Mouse (Mus musculus) neural tube, embryonic 11.5 days (tissue): ENCODE measurements around the gene Dbx1. TPM values are rescaled to one million over a fixed set of nuclear protein-coding genes. Genes with fewer than 3 reads are reported as not detected.

Experiments
- ATAC-seq: fragments of 200-750 bp; cut with Nextera tagmentation; 2 replicates; pipeline ENCODE4 v1.8.0; 2017; ENCODE audit warnings: moderate number of reproducible peaks, mild to moderate bottlenecking, moderate TSS enrichment, moderate library complexity; ENCODE audit not compliant: insufficient read depth, low FRiP score, low TSS enrichment
- DNase-seq: peaks from one replicate; pipeline ENCODE4 v3.0.0-alpha.2; 2015; ENCODE audit warnings: low spot score
- H3K27ac ChIP-seq: fragments of 300-500 bp; sonication (generic); 2 replicates; pipeline ENCODE4 v1.5.1; 2014; ENCODE audit warnings: low read depth, mild to moderate bottlenecking, low read length
- H3K27me3 ChIP-seq: fragments of 300-500 bp; sonication (generic); 2 replicates; pipeline ENCODE4 v1.6.1; 2014; ENCODE audit warnings: mild to moderate bottlenecking, low read length, mixed read lengths; ENCODE audit not compliant: control insufficient read depth, insufficient read depth
- H3K36me3 ChIP-seq: fragments of 300-500 bp; sonication (generic); 2 replicates; pipeline ENCODE4 v1.6.1; 2014; ENCODE audit warnings: mild to moderate bottlenecking, low read length, moderate library complexity, mixed read lengths; ENCODE audit not compliant: control insufficient read depth, insufficient read depth
- H3K4me1 ChIP-seq: fragments of 300-500 bp; sonication (generic); 2 replicates; pipeline ENCODE4 v1.6.1; 2014; ENCODE audit warnings: low read length, mixed read lengths; ENCODE audit not compliant: control insufficient read depth, insufficient read depth
- H3K4me2 ChIP-seq: fragments of 300-500 bp; sonication (generic); 2 replicates; pipeline ENCODE4 v1.6.1; 2014; ENCODE audit warnings: low read depth, mild to moderate bottlenecking, moderate library complexity
- H3K4me3 ChIP-seq: fragments of 300-500 bp; sonication (generic); 2 replicates; pipeline ENCODE4 v1.5.1; 2014; ENCODE audit warnings: low read depth, low read length
- H3K9ac ChIP-seq: fragments of 300-500 bp; sonication (generic); 2 replicates; pipeline ENCODE4 v1.6.1; 2014; ENCODE audit warnings: mild to moderate bottlenecking, low read length
- H3K9me3 ChIP-seq: fragments of 300-500 bp; sonication (generic); 2 replicates; pipeline ENCODE4 v1.6.1; 2016; ENCODE audit warnings: low read length; ENCODE audit not compliant: control insufficient read depth
- WGBS: fragments of 180-500 bp; shearing (Covaris S2); extraction: QIAGEN DNeasy Blood & Tissue Kit; methylation state at CpG from one replicate; pipeline ENCODE4 v1.1.7; 2014; 5-methylcytosine and 5-hydroxymethylcytosine counted together
- polyA plus RNA-seq: library from polyadenylated mRNA; unstranded; fragments of >200 nt; fragmentation: Nextera tagmentation; extraction: Ambion mirVana; gene quantifications from 2 replicates; pipeline ENCODE4 v1.2.1, GENCODE M21; 2014

The Dbx1 gene
- 17.2 and 18.6 TPM in 2 replicates for polyA plus RNA-seq

GRCm38 (mm10) chr7:49636491-49637115, at the start of gene Dbx1:
Gene Dbx1 (minus strand): TSS chr7:49636849.
- DNase-seq (peak; percentile 57), ATAC-seq (no peak)
- H3K36me3 ChIP-seq, result no peaks in the 10 kb centered on the region
- no peak within 1 kb of the TSS for H3K9ac ChIP-seq
- no peaks in the 10 kb centered on the region for H3K9me3 ChIP-seq
- peak within 1 kb of the TSS; percentile 14; the same call in 1 of the 2 replicates for H3K4me3 ChIP-seq
- H3K27me3 ChIP-seq, result peaks cover 100% of the 10 kb centered on the region
- H3K4me2 ChIP-seq, result no peak within 1 kb of the TSS
- H3K4me1 ChIP-seq, result no peaks in the 10 kb centered on the region
- no peak within 1 kb of the TSS for H3K27ac ChIP-seq
- under 1% methylated on average over 30 of the region's 33 CpGs for WGBS

GRCm38 (mm10) chr7:49678826-49679377, 42.3 kb upstream of the Dbx1 start:
- no peak for DNase-seq
- 5% methylated on average over 9 of the region's 9 CpGs for WGBS
- no peak overlapping the region for H3K4me3 ChIP-seq
- H3K4me1 ChIP-seq, result no peaks in the 10 kb centered on the region
- H3K27ac ChIP-seq, result no peak overlapping the region
- no peak for ATAC-seq
- no peaks in the 10 kb centered on the region for H3K9me3 ChIP-seq
- no peak overlapping the region for H3K4me2 ChIP-seq
- H3K27me3 ChIP-seq, result peaks cover 90% of the 10 kb centered on the region
- no peaks in the 10 kb centered on the region for H3K36me3 ChIP-seq
- no peak overlapping the region for H3K9ac ChIP-seq

GRCm38 (mm10) chr7:49678100-49678825, 41.6 kb upstream of the Dbx1 start:
- Histone ChIP-seq H3K36me3 (no peaks in the 10 kb centered on the region), H3K4me1 (no peaks in the 10 kb centered on the region), H3K27me3 (peaks cover 90% of the 10 kb centered on the region), H3K9me3 (no peaks in the 10 kb centered on the region), H3K4me3 (no peak overlapping the region), H3K9ac (no peak overlapping the region), H3K4me2 (no peak overlapping the region), H3K27ac (no peak overlapping the region)
- 2% methylated on average over 22 of the region's 22 CpGs for WGBS
- DNase-seq, result peak; percentile 41
- no peak for ATAC-seq

GRCm38 (mm10) chr7:49677166-49677565, 40.5 kb upstream of the Dbx1 start:
- H3K27ac ChIP-seq, result no peak overlapping the region
- WGBS, result under 1% methylated on average over 9 of the region's 9 CpGs
- H3K4me2 ChIP-seq, result no peak overlapping the region
- ATAC-seq (no peak), DNase-seq (no peak)
- H3K9ac ChIP-seq, result no peak overlapping the region
- no peaks in the 10 kb centered on the region for H3K36me3 ChIP-seq
- H3K4me1 ChIP-seq, result no peaks in the 10 kb centered on the region
- H3K9me3 ChIP-seq, result no peaks in the 10 kb centered on the region
- H3K4me3 ChIP-seq, result no peak overlapping the region
- peaks cover 85% of the 10 kb centered on the region for H3K27me3 ChIP-seq

- Histone ChIP-seq H3K4me1 (no peaks in the 10 kb centered on the region), H3K27me3 (peaks cover 81% of the 10 kb centered on the region), H3K9ac (no peak overlapping the region), H3K36me3 (no peaks in the 10 kb centered on the region), H3K9me3 (no peaks in the 10 kb centered on the region), H3K27ac (no peak overlapping the region), H3K4me3 (no peak overlapping the region), H3K4me2 (no peak overlapping the region)
- 11% methylated on average over 5 of the region's 5 CpGs for WGBS
- DNase-seq (no peak), ATAC-seq (no peak)
Measured at GRCm38 (mm10) chr7:49676627-49677026, 40.0 kb upstream of the Dbx1 start.

GRCm38 (mm10) chr7:49668260-49668857, 31.7 kb upstream of the Dbx1 start:
- 81% methylated on average over 13 of the region's 13 CpGs for WGBS
- Histone ChIP-seq H3K4me3 (no peak overlapping the region), H3K36me3 (no peaks in the 10 kb centered on the region), H3K4me2 (no peak overlapping the region), H3K9ac (no peak overlapping the region), H3K27ac (no peak overlapping the region), H3K4me1 (no peaks in the 10 kb centered on the region), H3K9me3 (no peaks in the 10 kb centered on the region), H3K27me3 (peaks cover 66% of the 10 kb centered on the region)
- DNase-seq (no peak), ATAC-seq (no peak)

- H3K27me3 ChIP-seq, result peaks cover 78% of the 10 kb centered on the region
- H3K36me3 ChIP-seq, result no peaks in the 10 kb centered on the region
- no peak overlapping the region for H3K4me3 ChIP-seq
- H3K27ac ChIP-seq, result no peak overlapping the region
- H3K4me2 ChIP-seq, result no peak overlapping the region
- H3K4me1 ChIP-seq, result no peaks in the 10 kb centered on the region
- H3K9me3 ChIP-seq, result no peaks in the 10 kb centered on the region
- ATAC-seq, result no peak
- WGBS, result 86% methylated on average over 3 of the region's 3 CpGs
- DNase-seq, result no peak
- no peak overlapping the region for H3K9ac ChIP-seq
Measured at GRCm38 (mm10) chr7:49663575-49663974, 26.9 kb upstream of the Dbx1 start.

- Histone ChIP-seq H3K27me3 (peaks cover 71% of the 10 kb centered on the region), H3K4me1 (no peaks in the 10 kb centered on the region), H3K9ac (no peak overlapping the region), H3K4me2 (no peak overlapping the region), H3K27ac (no peak overlapping the region), H3K4me3 (no peak overlapping the region), H3K36me3 (no peaks in the 10 kb centered on the region), H3K9me3 (no peaks in the 10 kb centered on the region)
- 18% methylated on average over 7 of the region's 7 CpGs for WGBS
- ATAC-seq, result no peak
- no peak for DNase-seq
Measured at GRCm38 (mm10) chr7:49662492-49663026, 25.9 kb upstream of the Dbx1 start.
